Mouse (Mus musculus) NIH3T3 (cell line): ENCODE results near the gene Rnls.

Experiments
- DNase-seq: peaks from one replicate; pipeline ENCODE4 v3.0.0-alpha.2; 2012; ENCODE audit warnings: low read depth

Rnls gene

DNA sequence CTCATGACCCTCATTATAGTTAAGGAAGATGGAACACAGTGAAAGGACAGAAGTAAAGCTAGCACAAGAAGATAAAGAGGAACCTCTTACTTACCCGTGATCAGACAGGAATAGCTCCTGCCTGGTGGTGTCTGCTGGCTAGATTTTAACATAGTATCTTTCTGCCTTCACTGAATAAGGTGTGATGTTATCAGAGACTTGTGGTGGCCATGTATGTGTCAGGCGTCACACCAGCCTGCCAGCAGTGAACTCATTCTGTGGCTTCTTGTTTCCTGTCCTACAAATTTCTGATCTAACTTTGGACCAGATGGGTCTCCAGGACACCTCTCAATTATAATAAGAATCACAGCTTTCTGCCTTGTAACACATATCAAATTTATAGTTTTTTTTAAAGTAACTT lies 129.7 kb downstream of the Rnls start:
- no peak for DNase-seq

GRCm38 (mm10) chr19:33259164-33259563 lies 132.9 kb downstream of the Rnls start:
- no peak for DNase-seq

DNA sequence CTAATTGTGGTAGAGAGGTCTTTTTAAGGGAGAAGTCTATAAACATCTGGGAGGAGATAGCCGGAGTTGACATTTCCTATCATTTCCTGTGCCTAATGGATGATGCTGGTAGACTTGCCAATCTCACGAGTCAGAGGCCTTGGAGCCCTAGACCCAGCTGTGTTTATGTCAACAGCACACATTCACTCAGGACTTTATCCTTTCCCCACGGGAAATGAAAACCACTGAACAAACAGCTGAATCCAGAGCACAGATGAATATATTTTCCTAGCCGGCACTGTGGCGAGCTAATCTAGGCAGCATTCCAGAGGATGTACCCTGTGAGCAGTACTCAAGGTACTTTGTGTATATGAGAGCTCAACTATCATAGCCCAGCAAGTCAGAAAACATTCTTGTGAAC lies 138.2 kb downstream of the Rnls start:
- DNase-seq = no peak

DNA sequence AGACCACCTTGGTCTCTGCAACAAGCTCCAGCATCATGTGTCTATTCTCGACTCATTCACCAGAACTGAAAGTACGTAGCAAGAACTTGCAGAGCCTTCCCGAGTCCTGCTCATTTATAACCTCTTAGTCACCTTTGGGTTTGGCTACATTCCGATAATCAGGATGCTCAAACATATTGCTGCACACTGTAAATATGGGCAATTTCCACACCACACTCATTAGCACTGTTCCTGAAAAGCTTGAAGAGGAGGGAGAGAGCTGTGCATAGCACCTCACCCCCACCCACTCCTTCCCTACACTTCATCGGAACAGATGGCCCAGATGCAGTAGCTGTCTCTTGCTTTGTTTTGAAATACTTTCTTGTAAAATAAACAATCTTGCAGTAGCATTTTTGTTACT lies 139.9 kb downstream of the Rnls start:
- DNase-seq = no peak

DNA sequence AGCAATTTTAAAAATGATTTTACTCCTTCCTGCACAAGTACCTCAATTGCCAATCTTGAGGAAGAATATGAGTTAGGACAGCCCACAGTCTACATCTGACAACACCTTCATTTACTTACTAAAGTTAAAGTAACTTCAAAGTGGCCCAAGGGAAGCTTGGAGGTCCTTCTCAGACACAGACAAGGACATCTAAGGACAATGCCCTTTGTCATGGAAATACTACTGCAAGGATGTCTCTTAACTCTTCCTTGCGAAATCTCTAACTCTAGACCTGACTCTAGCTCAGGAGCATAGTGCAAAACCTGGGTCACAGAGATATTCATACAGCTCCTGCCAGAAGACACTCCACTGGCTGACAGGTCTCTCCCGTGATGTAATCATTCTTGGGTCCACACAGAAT lies 147.9 kb downstream of the Rnls start:
- DNase-seq = no peak

GRCm38 (mm10) chr19:33240386-33240785 lies 151.7 kb downstream of the Rnls start:
- DNase-seq = no peak

- DNase-seq = peak; percentile 25
Measured at GRCm38 (mm10) chr19:33232902-33233301, 159.2 kb downstream of the Rnls start.

GRCm38 (mm10) chr19:33231303-33231702 lies 160.8 kb downstream of the Rnls start:
- no peak for DNase-seq

- peak; percentile 94 for DNase-seq
Measured at GRCm38 (mm10) chr19:33227004-33227403, 165.1 kb downstream of the Rnls start.

DNA sequence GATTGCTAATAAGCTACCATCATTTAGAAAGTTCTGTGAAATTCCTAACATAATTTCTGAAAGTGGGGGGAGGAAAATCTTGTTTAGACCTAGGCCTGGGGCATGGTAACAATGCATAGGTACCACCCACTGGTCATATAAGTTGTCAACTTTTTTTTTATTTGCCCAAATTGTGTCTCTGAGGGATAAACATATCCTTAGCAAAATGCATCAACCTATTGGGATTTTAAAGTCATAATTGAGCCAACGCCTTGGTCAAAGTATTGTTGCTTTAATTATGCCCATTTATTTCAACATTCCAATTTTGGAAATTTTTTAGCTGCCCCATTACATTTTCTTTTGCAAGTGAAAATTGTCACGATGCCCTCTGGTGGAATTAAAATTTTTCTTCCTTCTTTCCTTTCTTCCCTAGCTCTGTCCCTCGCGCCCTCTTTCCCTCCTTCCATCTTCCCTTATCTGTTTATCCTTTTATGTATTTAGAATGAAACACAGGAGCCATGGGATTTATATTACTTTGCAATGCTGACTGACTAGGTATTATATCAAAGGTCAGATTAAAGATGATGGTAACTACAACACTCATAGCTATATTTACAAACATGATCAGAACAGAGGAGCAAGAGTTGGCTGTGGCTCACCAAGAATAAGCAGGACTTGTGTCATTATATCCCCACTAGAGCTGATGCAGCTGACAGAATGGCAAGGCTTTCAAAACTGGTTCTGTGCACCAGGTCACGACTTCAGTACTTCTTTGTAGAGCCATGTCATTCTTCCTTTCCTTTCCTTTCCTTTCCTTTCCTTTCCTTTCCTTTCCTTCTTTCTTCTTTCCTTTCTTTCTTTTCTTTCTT lies 166.0 kb downstream of the Rnls start:
- peak; percentile 74 for DNase-seq

- no peak for DNase-seq
Measured at GRCm38 (mm10) chr19:33225002-33225376, 167.1 kb downstream of the Rnls start.

- DNase-seq = peak; percentile 52
Measured at GRCm38 (mm10) chr19:33224181-33225001, 167.7 kb downstream of the Rnls start.

- DNase-seq = no peak
Measured at GRCm38 (mm10) chr19:33223766-33224165, 168.3 kb downstream of the Rnls start.

GRCm38 (mm10) chr19:33223276-33223675 lies 168.8 kb downstream of the Rnls start:
- peak; percentile 91 for DNase-seq

DNA sequence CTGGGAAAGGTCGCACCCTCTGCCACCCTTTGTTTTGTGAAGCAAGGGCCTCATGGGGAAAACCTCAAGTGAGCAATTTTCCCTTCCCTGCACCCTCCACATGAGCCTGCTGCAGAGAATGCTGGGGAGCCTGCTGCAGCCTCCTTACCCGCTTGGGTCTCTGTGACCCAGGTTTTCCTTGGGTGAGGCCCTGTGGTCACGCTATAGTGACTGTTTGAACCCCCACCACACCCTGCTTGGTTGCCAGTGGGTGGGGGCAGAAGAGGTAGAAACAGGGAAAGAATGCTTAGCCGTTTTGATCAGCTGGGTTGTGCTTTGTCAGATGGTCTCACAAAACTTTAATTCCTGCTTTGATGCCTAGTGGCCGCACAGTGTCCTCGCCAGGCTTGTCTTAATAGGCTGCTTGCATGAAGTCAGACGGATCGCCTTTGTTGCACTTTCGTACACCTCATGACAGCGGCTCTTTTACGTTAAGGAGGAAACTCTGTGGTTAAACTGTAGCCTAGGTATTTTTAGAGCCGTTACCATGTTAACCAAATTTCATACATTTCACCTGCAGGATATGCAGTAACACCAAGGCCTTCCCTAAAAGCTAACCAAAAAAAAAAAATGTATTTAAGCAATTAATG lies 169.4 kb downstream of the Rnls start:
- DNase-seq = no peak

- DNase-seq = peak; percentile 48
Measured at GRCm38 (mm10) chr19:33217791-33218300, 174.2 kb downstream of the Rnls start.

DNA sequence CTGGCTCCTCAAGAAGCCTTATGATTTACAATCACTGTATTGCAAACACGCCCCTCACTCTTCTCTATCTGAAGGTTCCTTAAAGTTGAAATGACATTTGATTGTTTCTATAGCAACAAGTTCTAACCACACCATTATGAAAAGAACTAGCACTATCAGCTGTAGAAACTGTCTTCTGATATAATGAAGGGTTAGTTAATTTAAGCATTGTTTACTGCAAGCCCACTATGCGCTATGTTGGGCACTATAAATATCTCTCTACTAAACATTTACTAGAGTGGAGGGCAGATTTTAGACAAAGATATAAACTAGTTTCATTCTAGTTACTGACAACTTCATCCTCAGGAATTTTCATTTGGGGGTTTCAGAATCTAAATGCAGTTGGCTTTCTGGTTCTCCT lies 182.4 kb downstream of the Rnls start:
- DNase-seq = no peak

GRCm38 (mm10) chr19:33207991-33208390 lies 184.1 kb downstream of the Rnls start:
- peak; percentile 71 for DNase-seq

DNA sequence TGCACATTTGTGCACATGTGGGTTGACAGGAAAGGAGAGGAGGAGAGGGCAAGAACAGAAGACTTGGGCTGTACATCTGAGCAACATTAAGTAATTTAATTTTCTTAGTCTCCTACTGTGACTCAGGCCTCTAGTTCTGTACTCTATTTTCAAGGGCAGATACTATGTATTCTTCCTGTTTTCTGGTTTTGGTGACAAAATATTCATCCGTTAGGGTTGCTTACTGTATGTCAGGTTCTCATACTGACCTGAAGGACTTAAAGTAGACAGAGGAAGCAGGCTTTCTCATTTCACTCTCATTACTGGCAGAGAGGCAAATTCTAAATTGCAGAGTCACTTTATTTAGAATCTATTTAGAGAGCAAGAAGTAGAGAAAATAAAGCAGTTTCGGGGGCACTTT lies 186.7 kb downstream of the Rnls start:
- no peak for DNase-seq

DNA sequence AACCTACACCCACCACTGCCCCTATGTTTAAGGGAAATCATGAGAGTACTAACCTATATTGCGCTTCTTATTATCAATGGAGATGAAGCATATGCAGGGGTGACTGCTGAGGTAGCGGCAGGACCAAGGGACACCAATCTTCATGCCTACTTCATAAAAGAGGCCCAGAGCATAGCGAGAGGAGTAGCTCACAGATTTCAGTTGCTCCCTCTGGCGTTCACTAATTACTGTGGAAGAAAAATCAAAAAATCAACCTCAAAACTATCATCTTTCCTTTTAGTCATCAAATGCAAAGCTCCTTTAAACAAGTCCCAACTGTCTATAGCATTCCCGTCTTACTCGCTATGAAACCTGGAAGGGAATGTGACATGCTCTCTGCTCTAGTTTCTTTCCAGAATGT lies 189.7 kb downstream of the Rnls start:
- DNase-seq = no peak

DNA sequence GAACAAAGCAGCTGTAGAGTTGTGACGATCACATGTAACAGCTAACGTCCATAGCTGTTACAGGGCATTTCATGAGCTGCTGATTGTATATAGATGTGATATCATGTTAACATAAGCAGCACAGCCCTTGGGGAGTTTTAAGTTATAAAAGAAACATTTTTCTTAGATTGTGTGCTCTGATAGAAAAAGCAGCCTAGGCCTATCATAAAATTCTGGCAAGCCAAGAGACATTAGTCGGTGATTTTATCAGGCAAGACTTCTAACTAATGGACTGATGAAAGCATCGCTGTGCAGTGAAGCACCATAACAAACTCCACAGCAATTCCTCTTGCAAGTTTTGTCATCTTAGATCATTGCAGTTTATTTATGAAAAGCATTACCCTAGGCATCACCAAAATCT lies 190.9 kb downstream of the Rnls start:
- DNase-seq = peak; percentile 79

DNA sequence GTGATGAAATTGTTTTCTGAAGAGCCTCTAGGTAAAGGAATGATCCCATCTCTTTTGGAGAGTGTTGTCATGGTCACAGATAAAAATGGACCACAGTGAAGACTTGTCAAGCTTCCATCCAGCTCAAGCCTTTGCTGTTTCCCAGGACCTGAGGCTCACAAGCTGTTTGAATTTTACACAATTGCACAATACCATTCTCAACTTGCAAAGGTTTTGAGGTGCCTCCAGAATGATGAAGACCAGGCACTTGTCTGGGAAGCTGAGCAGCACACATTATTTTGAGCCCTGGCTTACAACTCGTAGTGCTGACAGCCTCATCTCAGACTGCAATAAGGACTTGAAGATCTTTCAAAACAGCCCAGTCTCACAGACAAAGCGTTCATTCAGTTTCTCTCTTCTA lies 200.0 kb downstream of the Rnls start:
- no peak for DNase-seq

DNA sequence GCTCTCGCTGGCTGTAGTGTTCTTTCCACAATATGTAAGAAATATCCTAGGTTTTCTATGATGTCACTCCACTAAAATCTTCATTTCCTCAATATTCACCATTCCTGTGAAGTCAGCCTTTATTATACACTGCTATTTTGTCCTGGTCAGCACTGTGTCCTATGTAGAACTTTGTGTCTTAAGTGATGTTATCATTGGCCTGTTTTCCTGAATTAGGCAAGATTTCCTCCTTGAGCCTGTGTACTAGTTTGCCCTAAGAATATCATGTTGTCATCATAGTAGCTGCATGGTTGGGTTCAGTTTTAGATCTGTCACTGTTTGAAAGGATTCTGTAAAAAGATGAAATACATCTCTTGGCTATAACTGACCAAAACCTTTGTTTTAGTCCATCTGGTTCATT lies 203.3 kb downstream of the Rnls start:
- no peak for DNase-seq
